Mouse (Mus musculus) cerebellum, adult 9-11 months (tissue): Measurements from ENCODE around the gene Ccdc12.

Source experiments
- DNase-seq: peaks from one replicate; pipeline ENCODE4 v3.0.0; 2022

Ccdc12 gene

GRCm38 (mm10) chr9:110656249-110657221, at the start of gene Ccdc12:
Ccdc12 (plus strand) TSS chr9:110656503.
- peak; percentile 98 for DNase-seq

GRCm38 (mm10) chr9:110611471-110611870, 44.8 kb upstream of the Ccdc12 start:
- DNase-seq: no peak

- DNase-seq: no peak
Measured at GRCm38 (mm10) chr9:110617081-110617480, 39.2 kb upstream of the Ccdc12 start.

DNA sequence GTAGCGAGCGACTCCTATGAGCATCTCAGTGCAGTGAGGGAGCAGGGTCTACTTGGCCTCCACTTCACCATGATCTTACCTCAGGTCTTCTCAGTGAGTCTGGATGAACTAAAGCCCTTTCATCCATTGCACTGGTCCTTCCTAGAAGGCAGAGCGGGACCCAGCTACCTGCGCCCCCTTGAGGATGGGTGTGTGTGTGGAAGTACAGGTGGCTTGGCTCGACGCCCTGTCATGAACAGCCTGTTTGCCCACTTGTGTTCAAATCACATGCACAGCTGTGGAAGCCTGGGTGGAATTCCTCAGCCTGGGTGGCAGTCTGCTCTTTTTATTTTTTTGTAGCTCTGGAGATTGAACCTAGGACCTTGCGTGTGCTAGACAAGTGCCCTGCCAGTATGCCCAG, 36.1 kb upstream of the Ccdc12 start:
- no peak for DNase-seq

DNA sequence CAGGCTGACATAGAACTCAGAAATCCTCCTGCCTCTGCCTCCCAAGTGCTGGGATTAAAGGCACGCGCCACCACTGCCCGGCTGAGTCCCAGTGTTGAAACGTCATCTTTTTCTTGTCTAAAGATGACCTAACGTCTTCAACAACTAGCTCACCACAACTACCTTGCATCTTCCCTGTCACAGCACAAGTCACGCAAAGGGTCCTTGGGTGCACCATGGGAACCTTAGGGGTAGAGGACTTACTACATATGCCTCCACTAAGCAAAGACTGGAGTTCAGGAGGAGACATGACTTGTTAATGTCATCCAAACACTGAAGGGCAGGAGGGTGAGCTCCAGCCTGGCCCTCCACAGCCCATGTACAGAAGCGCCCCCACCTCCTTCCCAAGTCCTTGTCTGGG, 35.6 kb upstream of the Ccdc12 start:
- no peak for DNase-seq

DNA sequence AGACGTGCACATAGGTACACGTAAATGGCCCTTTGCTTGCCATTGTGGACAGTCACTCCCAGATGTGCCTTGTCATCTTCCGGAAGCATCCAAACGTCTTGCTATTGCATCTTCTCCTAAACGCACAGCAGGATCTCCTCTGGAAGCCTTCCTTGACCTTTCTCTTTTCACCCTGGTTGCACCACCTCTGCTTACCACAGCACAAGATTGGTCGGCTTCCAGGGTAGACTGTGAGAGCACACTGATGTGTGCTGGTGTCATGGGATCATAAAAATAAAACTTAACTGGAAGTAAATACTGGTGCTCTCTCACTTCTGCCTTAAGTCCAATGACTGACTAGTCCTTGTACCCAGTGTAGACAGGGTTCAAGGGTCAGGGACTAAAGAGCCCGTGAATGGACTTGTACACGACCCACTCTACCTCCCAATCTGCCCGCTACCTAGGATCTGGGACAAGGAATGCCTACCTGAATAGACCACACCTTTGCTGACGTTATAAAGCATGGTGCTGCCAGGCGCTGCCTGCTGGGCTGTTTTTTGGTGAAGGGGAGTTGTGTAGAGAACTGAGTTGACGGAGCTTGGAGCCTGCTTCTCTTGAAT, 33.6 kb upstream of the Ccdc12 start:
- peak; percentile 21 for DNase-seq

GRCm38 (mm10) chr9:110623416-110624195, 32.7 kb upstream of the Ccdc12 start:
- DNase-seq: no peak

DNA sequence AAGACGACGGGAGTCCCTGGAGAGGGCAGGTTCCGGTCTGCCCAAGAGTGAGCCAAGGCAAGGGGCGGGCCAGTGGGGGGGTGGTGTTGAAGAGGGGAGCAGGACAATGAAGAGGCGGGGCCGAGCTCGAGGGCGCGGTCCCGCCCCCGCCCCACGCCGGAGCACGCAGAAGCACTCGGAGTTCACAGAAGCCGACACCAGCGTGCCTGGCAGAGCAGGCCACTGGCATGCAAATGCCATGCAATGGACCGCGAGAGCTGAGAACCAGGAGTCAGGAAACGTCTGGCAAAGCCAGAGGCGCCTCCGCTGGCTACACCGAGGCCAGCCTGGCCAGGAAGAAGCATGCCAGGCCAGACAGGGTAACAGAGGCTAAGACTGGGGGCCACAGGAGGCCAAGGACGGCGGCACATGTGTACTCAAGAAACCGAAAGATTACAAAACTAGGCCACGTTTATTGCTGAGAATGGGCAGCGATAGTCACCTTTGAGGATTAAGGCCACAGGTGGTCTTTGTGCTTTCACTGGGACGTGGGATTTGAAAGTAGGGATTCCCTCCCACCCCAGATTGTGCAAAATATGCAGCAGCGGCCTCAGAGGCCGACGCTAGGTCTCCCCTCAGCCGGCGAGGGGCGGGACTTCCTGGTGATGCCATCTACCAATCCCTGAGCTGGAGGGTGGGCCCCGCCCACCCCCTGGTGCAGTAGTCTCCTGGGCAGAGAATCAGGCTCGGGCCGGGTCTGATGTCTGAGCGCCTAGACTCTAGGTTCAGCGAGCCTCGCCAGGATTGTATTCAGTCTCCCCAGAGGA, 31.7 kb upstream of the Ccdc12 start, which contains the start of gene Nradd:
Gene Nradd (minus strand): TSS at position 92 of the 806 bp plus-strand sequence.
- peak; percentile 93 for DNase-seq

- DNase-seq: peak; percentile 34
Measured at GRCm38 (mm10) chr9:110625350-110625908, 30.9 kb upstream of the Ccdc12 start.

DNA sequence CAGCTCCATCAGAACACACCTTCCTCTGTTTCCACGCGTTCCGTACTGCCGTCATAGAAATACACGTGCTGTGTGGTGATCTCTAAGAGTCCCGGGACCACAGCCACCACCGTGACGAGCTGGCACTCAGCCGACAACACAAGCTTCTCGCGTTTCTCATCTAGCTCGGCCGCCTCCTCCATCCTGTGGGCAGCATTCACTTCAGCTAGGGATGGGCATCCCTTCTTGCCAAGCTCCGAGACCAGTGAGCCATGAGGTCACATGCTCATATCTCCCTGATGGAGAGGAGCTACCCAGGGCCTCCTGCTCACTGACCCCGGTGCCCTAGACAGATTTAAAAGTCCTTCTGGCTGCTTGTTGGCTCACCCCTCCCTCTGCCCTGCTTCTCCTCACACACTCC, 26.1 kb upstream of the Ccdc12 start:
- DNase-seq: no peak

GRCm38 (mm10) chr9:110631191-110631590, 25.1 kb upstream of the Ccdc12 start:
- no peak for DNase-seq

- DNase-seq: peak; percentile 36
Measured at GRCm38 (mm10) chr9:110631651-110632275, 24.5 kb upstream of the Ccdc12 start.

DNA sequence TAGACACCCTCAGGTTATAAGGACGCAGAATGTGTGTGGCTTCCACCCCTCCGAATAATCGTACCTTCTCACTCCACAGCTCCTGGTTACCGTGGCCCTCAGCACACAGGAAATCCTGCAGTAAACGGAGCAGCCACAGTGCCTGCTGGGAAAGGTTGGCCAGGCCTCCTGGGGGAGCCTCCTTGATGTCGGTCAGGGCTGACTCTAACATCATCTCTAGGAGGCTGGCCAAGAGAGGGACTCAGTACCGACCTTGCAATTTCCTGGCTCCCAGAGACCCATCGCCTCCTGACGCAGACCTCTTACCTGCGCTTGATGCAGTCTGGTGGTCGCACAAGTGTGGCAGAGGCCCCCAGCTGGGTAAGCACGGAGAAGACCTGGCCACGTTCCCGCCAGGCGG, 23.6 kb upstream of the Ccdc12 start:
- DNase-seq: peak; percentile 35

GRCm38 (mm10) chr9:110633882-110634281, 22.4 kb upstream of the Ccdc12 start:
- DNase-seq: peak; percentile 25

- DNase-seq: peak; percentile 82
Measured at GRCm38 (mm10) chr9:110635225-110635624, 21.1 kb upstream of the Ccdc12 start.

DNA sequence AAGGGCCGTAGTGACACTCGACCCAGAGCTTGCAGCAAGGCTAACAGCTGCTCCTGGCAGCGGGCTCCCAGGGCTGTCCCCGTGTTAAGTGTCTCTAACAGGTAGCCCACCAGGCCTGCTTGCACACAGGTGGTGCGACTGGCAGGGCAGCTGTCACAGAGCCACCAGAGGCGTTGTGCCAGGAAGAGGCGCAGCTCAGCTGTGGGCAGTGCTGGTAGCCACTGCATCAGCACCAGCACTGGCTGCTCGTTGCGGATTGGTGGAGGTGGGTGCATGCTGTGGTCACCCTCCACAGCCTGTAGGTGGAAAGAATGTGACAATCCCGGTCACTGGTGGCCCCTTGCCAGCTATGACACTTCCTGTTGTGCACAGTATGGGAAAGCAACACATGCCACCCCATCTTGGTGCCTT, 17.7 kb upstream of the Ccdc12 start:
- DNase-seq: peak; percentile 68

DNA sequence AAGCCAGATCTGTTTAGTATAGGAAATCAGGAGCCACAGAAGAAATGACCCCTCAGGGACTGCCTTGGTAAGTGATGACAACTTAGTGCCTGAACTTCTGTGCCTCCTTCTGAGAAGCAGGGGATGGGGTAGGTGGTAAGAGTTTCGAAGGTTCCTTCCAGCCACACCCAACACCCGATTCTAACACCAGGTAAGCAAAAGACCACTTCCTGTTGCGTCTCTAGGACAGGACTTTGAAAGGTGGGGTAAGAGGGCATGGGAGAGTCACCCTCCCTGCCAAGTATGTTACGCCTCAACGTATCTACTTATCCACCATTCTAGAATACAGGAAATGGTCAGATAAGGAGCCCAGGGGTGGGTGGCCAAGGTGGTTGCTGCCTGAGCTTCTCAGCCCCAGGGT, 15.3 kb upstream of the Ccdc12 start:
- DNase-seq: no peak

GRCm38 (mm10) chr9:110642812-110643524, 13.3 kb upstream of the Ccdc12 start:
- DNase-seq: no peak

DNA sequence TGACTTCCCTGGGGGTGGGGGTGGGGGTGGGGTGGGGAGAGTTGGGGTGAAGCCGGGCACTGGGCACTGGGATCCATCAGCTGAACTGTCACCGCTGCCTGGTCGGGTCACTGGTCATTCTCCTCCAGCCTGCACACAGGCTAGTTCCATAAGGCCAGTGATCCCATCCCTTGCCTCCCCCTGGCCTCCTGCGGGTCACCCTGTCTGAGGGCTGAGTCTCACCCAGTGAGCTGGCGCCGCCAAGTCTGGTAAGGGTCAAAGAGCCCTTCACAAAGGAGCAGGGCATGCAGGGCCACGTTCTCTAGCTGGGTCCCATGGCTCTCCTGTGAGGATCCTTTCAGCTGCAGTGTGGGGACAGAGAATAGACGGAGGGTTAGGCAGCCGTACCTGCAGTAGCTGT, 12.5 kb upstream of the Ccdc12 start:
- DNase-seq: no peak

- no peak for DNase-seq
Measured at GRCm38 (mm10) chr9:110644295-110644694, 12.0 kb upstream of the Ccdc12 start.

DNA sequence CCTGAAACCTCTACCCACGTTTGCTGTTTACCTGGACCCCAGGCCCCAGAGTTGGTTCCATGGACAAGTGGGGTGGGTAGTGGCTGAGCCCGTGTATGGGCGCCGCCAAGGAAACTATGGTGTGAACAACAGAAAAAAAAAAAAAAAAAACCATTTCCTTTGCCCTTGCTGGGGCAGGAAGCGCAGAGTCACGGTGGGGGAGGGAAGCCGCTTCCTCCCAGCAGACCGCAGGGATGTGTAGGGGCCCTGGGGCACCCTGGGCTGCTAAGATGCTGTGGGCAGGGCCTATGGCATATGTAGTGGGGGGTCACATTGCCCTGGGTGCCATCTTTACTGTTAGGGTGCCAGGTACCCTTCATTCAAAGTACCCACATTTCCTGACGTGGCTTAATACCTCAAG, 11.1 kb upstream of the Ccdc12 start:
- no peak for DNase-seq
